Mouse (Mus musculus): ENCODE data around the gene Mvk. TPM values are rescaled to one million over a fixed set of nuclear protein-coding genes. Genes with fewer than 3 reads are reported as not detected.

Gene Mvk
- 10 to 100 TPM; 28.0 to 29.0 TPM for total RNA-seq (2021)

DNA sequence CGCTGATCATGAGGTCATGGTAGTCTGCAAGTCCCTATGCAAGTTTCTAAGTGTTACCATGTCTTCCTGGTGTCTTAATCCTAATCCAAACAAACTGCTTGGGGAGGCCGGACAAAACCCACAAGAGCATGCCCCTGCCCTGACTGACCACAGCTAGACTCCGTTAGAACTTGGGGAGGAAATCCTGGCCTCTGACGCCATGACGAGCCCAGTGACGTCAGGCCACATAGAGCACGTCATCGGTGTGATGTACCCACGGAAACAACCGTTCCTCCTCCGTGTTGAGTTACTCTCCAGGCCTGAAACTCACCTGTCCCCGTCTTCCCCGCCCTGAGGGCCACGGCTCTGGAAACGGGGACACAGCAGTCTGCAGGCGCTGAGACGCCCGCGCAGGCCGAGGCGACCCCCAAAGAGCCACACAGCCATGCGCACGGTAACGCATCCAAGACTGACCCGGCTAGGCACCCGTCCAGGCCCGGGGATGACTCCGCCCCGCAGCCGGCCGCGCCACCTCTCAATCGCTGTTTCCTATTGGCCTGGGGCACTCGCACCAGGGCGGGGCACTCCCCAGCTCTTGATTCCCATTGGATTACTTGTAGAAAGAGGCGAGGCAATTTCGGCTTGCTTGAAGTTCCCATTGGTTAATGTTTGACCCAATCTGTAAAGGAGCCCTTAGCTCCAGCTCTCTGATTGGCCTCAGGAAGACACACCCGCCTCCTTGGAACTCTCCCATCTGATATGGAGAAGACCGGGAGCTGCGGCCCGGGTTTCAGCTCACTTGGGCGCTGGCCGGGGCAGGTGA lies at the start of gene Mvk, which contains the start of gene Mmab:
Gene Mvk (plus strand): TSS at position 704 of the 802 bp plus-strand sequence.
Gene Mmab (minus strand): TSS at position 495 of the 802 bp plus-strand sequence.
- DNase-seq (ENCODE audit: low spot score in 2 of 2) = peak; percentile 98 to 99
- intact Hi-C loops (cut with DNase I) = loop anchor here (5.0 kb wide), 1 partner anchor 61 kb away; the partner anchor contains the start of genes Kctd10 and Ube3b

DNA sequence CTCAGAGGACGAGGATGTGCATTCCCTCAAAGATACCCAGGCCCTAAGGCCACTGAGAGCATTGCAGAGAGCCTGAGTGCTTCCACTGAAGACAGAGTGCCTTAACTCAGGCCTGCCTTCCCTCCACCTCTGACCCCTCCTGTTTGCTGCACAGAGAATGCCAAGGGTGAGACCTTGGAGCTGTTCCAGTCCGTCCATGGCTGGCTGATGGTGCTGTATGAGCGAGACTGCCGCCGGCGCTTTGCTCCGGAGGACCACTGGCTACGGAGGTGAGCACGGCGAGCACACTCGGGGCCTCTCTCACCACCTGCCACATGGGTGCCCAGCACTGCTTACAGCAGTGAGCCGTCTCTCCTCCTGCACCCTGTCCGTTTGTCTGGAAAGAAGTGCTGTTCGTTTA lies 37.5 kb upstream of the Mvk start:
- intact Hi-C loops (cut with DNase I) = no loop called here
- no peak for DNase-seq (ENCODE audit: low spot score in 2 of 2)

DNA sequence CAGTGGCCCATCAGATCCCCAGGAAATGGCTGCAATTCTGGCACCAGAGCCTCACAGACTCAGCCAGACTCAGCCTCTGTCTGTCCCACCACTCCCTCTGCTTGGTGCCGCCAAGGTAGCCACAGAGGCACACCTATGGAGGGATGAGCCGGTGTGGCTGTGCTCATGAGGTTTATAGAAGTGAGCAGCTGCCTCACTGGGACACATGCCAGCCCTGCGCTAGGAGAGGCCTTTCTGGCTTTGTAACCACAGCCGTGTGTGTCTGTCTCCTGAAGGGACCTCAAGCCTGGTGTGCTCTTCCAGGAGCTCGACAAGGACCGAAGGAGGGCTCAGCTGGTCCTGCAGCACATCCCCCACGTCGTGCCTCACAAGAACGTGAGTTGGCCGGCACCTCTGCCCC lies 36.8 kb upstream of the Mvk start:
- DNase-seq (ENCODE audit: low spot score in 2 of 2) = no peak
- intact Hi-C loops (cut with DNase I) = no loop called here

DNA sequence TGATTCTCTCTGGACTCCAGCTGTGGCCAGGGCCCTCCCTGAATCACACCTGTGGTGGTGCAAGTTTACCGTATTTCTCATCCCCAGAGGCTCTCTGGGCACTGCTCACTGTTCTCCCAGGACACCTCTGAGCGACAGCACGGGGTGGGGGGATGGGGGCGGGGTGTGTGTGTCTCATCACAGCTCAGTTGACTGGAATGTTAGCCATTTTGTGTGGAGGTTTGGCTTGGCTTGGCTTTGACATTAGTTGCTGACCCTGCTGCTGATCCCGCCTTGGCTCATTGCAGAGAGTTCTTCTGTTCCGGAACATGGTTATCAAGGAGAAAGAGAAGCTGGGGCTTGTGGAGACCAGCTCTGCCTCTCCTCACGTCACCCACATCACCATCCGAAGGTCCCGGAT lies 36.3 kb upstream of the Mvk start:
- no peak for DNase-seq (ENCODE audit: low spot score in 2 of 2)
- intact Hi-C loops (cut with DNase I) = no loop called here

DNA sequence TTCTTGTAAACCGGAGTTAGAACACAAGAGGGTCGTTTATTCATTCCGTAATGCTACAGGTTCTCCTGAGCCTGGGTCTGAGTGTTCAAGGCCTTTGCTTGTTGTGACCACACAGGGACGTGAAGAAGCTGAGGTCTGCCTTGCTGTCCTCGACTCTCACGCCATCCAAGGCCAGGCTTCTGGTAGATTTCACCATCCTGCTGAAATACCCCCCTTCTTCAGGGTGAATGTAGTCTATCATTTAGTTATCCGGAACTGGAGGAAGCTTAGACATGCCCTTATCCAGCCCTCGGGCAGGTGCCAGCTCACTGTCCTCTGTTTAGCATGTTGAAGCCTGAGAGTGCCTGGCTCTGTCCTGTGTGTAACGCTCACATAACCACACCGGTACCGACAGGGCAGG lies 35.2 kb upstream of the Mvk start:
- intact Hi-C loops (cut with DNase I) = no loop called here
- DNase-seq (ENCODE audit: low spot score in 2 of 2) = no peak

DNA sequence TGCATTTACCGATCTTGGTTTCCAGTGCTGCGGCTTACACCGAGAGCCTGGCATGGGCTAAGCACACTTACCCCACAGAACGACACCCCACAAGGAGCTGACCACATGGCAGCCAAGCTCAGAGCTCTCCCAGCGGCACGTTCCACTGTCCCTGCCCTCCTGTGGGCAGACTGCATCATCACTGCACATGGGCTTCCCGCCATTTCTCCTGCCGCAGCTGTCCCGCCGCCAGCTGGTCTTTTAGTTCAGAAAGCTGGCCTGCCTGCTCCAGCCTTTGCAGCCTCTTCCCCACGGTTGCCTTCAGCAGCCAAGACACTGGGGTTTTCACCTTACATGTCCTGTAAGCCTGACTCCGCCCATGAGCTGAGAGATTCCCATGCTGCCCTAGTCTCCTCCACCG lies 33.6 kb upstream of the Mvk start:
- no peak for DNase-seq (ENCODE audit: low spot score in 2 of 2)
- intact Hi-C loops (cut with DNase I) = no loop called here

DNA sequence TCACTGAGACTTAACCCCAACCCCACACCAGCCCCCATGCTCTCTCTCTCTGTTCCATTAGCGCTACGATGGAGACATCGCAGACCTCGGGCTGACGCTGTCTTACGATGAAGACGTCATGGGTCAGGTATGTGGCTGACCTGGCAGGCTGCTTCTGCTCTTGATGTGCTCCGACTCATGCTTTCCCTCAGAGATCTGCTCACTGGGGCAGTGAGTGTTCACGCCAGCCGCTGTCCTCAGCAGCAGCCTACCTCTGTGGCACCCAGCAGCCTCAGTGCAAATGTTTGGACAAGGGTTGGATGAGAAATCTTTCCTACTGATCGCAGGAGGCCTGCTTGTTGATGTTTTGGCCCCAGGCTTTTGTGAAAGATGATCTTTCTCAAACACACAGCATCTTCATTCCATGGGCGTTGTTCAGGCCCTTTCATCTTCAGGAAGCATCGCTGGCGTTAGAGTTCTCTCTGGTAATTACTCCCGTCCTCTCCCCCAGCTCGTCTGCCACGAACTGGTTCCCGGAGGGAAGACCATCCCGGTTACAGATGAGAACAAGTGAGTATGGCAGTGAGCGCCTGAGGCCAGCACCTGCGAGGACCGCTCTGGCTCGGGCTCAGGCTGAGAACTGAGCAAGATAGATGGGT lies 31.6 kb upstream of the Mvk start:
- intact Hi-C loops (cut with DNase I) = no loop called here
- DNase-seq (ENCODE audit: low spot score in 2 of 2) = no peak

DNA sequence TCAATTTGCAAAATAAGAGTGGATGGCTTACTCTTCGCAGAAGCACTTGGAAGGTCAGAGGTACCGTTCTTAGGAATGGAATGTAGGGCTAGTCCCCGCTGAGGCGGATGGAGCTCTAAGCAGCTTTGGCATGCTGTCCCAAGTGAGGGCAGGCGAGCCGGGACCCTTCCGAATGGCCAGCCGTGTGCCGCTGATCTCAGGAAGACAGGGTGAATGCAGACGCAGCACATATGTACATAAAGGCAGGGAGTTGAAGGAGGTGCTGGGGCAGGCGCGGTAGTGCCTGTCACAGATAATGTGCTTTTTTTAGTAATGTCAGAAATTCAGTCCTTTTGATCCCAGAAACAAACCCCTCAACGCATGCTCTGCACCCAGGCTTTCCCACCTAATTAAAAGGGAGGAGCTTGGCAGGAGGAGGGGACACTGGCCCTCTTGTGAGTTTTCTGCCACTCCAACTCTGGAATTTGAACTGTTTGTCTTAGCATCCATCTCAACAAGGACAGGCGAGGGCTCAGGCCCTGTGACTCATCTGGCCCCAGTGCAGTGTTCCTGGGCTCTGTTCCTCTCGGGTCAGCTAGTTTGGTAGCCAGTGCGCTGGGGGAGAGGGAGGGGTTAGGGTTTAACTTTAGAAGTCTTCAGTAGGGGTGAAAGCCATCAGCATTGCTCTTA lies 30.9 kb upstream of the Mvk start:
- intact Hi-C loops (cut with DNase I) = no loop called here
- no peak for DNase-seq (ENCODE audit: low spot score in 2 of 2)

DNA sequence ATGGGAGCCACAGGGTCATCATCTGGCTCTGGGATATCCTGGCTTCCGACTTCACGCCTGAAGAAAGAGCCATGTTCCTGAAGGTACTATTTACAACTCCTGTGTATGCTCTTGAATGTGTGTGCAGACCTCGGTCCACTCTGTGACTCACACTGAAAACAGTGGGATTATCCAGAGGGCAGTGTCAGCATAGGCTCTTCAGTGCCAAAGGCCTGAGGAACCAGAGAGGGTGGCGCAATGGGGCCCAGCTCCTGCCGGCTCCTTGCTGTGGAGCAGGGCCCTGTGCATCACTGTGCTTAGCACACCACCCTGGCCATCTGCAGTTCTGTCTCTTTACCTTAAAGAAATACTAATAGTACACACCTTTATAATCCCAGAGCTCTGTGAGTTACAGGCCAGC lies 28.5 kb upstream of the Mvk start:
- intact Hi-C loops (cut with DNase I) = no loop called here

DNA sequence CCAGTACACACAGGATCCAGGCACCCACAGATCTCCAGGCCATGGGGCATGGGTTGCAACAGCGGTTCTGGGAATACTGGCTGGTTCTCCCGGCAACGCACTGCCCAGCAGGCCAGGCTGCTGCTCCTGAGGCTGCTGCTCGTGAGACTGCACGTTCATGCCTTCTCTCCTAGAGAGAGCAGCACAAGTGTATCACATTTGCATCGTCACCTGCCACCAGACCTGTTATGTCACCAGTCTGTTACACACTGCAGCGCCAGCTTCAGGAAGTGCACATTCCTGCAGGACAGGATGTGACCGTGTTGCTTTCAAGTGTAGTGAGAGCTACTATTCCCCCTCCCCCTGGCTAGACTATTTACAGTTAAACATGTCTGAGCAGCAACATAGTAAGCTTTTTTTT lies 27.2 kb upstream of the Mvk start:
- DNase-seq (ENCODE audit: low spot score in 2 of 2) = no peak
- intact Hi-C loops (cut with DNase I) = no loop called here

More for the DNA sequence above, 28.5 kb upstream of the Mvk start:
- DNase-seq (ENCODE audit: low spot score in 2 of 2) = no peak

DNA sequence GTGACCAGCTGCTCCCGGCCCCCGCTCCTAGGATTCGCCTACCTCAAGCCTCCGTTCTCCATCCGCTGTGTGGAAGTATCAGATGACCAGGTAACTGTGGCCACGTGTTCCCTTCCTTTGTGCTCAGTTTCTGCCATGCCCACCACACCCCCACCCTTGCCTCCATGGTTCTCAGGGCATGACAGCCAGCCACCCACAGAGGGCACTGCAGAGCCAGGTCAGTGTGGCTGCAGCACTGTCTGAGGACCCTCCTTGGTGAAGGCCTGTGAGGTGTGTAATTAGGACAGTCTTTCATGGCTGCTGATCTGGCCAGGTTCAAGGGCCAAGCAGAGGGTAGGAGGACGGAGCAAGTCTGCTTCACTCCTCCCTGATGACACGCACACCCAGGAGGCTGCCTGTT lies 25.5 kb upstream of the Mvk start:
- DNase-seq (ENCODE audit: low spot score in 2 of 2) = no peak
- intact Hi-C loops (cut with DNase I) = no loop called here

DNA sequence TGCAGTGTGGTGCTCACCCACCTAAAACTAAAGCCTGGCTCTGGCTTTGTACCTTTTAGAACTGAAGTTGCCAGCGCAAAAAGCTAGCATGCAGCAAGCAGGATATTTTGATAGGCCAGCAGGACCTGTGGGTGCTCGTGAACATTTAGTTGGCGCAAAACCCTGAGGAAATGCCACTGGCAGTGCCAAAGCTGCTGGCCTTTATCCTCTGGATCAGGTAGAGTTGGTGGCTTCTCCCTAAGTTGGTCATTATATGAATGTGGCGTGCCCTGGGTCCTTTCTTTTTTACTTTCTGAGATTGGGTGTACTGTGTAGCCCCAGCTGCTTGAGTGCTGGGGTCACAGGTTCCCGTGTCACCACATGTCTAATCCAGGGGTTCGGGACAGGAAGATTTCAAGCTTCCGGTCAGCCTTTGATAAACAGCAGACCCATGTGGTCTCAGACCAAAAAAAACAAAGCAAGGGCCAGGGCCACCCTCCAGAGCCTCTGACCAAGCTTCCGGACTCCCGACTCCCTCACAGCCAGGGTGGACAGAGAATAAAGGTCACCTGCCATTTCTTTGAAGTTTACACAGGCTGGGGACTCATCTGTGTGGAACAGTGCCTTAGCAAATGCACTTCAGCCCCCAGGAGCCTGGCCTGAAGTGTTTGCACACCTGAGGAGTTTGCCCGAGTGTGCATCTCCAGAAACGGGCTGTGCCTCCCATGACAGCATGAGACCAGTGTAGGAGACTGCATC lies 22.3 kb upstream of the Mvk start:
- DNase-seq (ENCODE audit: low spot score in 2 of 2) = no peak
- intact Hi-C loops (cut with DNase I) = no loop called here

DNA sequence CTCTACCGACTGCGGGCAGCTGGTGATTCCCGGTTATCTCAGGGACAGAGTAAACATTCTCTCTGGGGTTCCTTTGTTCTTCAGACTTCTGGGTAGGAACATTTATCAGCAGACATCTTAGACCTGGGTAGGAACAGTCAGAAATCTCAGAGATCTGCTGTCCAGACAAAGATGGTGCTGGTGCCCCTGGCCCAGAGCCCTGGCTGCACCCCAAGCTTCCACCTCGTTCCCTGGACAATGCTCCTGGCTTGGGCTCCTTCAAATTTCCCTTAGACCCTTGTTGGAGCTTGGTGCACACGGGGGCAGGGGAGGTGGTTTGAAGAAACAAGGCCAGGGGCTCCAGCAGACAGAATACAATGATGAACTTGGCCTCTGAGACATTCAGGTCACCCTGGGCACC lies 21.5 kb upstream of the Mvk start:
- intact Hi-C loops (cut with DNase I) = no loop called here
- no peak for DNase-seq (ENCODE audit: low spot score in 2 of 2)

DNA sequence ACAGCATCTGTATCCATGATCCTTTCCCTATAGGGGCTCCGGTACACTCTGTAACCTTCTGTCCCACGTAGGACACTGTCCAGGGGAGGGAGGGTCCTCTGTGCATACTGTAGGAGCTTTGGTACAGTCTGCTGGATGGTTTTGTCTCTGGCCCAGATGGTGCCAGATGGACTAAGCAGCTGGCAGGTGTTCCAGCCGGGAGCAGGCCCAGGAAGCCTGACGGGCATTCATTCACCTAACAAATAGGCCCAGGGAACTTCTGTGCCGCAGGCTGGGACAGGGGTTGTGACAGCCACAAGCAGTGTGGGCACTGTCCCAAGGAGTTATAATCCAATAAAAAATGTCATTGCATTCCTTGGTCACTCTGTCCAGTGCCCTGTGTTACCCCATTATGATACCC lies 20.1 kb upstream of the Mvk start:
- intact Hi-C loops (cut with DNase I) = no loop called here
- no peak for DNase-seq (ENCODE audit: low spot score in 2 of 2)

DNA sequence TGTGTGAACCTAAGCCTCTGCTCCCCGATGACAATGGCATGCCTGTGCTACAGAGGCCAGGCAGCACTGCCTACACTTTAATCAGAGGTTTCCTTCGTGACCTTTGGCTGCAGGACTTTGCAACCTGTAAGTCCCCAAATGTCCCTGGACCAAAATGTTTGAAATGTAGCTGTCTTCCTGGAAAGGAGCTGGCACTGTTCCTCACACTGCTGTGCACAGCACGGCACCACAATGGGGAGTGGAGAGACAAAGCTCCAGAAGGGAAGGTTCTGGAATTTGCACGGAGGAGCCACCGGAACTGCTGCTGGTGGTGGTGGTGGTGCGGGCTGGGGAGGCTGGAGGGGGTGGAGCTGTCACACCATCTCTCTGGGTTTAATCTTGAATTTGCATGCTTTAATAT lies 17.3 kb upstream of the Mvk start:
- DNase-seq (ENCODE audit: low spot score in 2 of 2) = no peak
- intact Hi-C loops (cut with DNase I) = no loop called here

DNA sequence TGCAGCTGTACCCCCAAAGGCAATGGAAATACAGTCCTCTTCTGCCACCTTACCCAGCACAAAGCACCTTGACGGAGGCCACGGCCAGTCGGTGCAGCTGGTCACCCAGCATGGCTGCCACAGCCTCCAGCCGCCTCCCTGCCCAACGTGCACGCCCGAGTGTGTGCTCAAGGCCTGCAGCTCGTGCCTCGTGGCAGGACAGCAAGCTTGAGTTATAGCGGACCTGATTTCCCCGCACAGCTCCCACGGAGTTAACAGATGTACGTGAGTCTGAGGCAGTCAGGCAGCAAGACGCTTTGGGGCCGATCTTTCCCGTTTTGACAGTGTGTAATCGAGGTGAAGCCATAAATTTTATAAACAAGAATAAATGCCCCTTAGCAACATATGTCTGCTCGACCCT lies 15.4 kb upstream of the Mvk start:
- intact Hi-C loops (cut with DNase I) = no loop called here
- no peak for DNase-seq (ENCODE audit: low spot score in 2 of 2)

DNA sequence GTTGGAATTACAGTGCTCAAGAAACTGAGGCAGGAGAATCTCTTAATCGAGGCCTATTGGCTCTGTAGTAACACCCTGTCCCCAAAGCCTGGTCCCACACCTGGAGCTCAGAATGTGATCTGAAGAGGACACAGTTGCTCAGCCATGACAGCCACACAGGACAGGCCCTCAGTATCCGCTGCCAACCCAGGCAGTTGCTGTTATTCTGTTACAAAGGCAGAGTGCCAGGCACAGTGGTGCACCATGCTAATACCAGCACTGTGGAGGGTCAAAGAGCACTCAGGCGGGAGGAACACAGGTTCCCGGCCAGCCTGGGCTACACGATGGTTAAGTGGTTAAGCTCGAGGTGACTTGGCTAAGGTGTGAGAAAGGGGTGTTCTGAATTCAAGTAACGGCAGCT lies 14.3 kb upstream of the Mvk start:
- intact Hi-C loops (cut with DNase I) = no loop called here
- DNase-seq (ENCODE audit: low spot score in 2 of 2) = no peak

DNA sequence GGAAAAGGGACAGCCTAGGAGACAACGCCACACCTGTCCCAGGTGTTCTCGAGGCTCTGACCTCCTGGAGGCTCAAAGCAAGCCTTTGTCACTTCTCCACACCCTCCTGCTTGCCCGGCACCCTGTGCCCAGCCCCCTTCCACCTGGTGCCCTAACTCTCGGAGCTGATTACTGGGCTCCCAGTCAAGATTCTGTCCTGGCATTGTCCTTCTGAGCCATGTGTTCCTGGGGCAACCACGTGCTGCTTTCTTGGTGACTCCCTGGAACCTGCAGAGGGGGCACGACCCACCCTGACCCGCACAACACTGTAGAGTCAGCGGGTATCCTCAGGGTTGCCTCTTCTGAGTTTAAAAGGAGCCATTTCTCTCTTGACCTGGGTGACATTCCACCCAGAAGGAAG lies 9.7 kb upstream of the Mvk start:
- no peak for DNase-seq (ENCODE audit: low spot score in 2 of 2)
- intact Hi-C loops (cut with DNase I) = no loop called here

DNA sequence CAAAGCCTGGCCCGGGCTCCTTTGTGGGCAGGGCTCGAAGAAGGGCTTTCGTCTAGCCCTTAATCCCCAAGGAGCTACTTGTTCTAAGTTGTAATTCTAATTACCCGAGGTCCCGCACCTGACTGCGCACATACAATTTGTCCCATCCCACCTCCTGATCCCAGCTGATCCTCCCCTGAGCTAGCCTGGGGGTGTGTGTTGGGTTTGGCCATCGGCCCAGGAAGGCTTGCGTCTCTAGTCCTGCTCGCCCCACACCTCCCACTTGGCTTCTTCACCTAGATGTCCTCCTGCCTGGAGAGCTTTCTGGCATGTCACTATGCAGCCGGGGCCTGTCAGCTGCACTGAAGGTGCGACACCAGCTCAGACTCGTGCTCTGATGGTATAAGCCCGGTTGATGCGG lies 8.5 kb upstream of the Mvk start:
- DNase-seq (ENCODE audit: low spot score in 2 of 2) = no peak
- intact Hi-C loops (cut with DNase I) = no loop called here

DNA sequence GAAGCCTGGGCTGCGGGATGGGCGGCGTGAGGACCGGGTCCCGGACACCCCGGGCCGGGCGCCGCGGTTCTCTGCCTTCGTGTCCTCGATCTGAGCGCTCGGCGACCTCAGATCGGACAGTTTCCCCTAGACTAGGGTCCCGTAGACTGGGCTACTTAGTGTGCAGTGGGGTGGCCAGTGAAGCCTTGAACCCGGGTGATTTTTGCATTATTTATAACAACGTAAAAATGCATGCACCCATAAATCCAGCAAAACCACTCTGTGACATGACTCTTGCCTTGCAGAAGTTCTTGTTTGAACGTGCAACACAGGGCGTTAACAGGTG lies 261 bp downstream of the Mvk start:
- intact Hi-C loops (cut with DNase I) = loop anchor here (5.0 kb wide), 1 partner anchor 62 kb away; the partner anchor contains the start of genes Kctd10 and Ube3b
- no peak for DNase-seq (ENCODE audit: low spot score in 2 of 2)
